Mouse (Mus musculus): ENCODE data around the gene Gm3173. TPM values are rescaled to one million over a fixed set of nuclear protein-coding genes. Genes with fewer than 3 reads are reported as not detected.
A peak's percentile ranks its signal among the peaks of the same experiment; 100 is the strongest.
"Not testable (repeated sequence)": the region's sequence is repeated elsewhere in the genome, so short reads cannot be mapped to it uniquely, and the experiment has no call there.

The Gm3173 gene
- polyA plus RNA-seq (2015; fragmentation: Nextera tagmentation; extraction: Ambion mirVana), result 1.7 TPM in 1 of 2 replicates, not detected in the other

DNA sequence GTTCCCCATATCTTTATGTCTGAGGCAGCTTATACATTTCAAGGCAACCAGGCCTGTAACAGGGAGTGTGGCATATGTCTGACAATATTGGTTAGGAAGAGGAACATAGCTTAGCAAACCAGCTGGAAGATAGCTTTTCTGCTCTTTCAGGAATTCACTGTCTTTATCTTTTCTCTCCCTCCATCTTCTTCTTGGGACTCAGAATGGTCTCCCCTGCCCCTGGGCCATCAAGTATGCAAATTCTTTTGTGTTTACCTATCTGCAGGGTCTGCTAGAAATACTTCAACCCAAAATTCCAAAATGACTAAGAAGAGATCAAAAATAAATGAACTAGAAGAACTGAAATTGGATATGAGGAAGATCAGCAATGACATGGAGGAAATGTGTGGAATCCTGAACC is at the start of gene Gm3173:
Gene Gm3173, plus strand, starts transcription at position 301 of the 400 bp plus-strand sequence.
- not testable (repeated sequence) for H3K27ac ChIP-seq; ATAC-seq; H3K4me3 ChIP-seq; H3K9ac ChIP-seq; H3K4me2 ChIP-seq; H3K4me1 ChIP-seq; H3K27me3 ChIP-seq; H3K9me3 ChIP-seq (replicated peaks); H3K36me3 ChIP-seq (ENCODE audit: poor library complexity, severe bottlenecking)

DNA sequence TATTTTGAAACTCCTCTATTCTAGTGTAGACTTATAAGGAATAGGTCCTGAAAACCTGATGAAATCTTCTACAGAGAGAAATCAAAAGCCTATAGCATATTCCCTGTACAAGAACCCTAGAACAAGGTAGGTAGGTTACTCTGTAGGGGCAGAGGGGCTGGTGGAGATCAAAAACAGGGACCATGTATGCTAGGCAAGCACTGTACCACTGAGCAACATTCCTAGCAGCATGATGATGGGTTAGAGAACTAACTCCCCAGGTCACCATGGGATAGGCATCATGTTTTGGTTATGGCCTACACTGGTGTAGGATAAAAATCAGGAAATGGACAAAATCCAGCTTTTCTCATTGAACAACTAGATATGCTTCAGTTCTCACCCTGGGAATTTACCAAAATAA is 45.2 kb upstream of the Gm3173 start:
- ATAC-seq; H3K36me3 ChIP-seq (ENCODE audit: poor library complexity, severe bottlenecking); H3K27me3 ChIP-seq; H3K9me3 ChIP-seq (replicated peaks); H3K4me2 ChIP-seq; H3K27ac ChIP-seq; H3K4me3 ChIP-seq; H3K9ac ChIP-seq; H3K4me1 ChIP-seq: not testable (repeated sequence)

DNA sequence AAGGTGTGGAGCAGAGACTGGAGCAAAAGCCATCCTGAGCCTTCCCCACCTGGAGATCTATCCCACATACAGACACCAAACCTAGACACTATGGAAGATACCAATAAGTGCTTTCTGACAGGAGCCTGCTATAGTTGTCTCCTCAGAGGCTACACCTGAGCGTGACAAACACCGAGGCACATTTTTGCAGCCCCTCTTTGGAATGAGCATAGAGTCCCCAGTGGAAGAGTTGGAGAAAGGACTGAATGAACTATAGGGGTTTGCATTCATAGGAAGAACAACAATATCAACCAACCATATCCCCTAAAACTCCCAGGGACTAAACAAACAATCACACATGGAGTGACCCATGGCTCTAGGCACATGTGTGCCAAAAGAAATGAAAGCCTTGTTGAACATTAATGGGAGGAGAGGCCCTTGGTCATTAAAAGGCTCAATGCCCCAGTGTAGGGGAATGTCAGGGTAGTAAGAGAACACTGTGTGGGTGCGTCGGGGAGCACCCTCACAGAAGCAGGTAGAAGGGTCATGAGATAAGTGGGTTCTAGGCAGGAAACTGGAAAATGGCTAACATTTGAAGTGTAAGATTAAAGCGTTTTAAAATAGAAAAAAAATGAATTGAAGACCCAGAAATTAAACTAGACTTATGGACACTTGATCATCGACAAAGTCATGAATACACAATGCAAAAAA is 37.8 kb upstream of the Gm3173 start:
- H3K9me3 ChIP-seq (replicated peaks); ATAC-seq; H3K4me2 ChIP-seq; H3K4me3 ChIP-seq; H3K27me3 ChIP-seq; H3K9ac ChIP-seq; H3K27ac ChIP-seq; H3K36me3 ChIP-seq (ENCODE audit: poor library complexity, severe bottlenecking); H3K4me1 ChIP-seq: not testable (repeated sequence)
- WGBS, result 89% methylated on average over 2 of the region's 6 CpGs

DNA sequence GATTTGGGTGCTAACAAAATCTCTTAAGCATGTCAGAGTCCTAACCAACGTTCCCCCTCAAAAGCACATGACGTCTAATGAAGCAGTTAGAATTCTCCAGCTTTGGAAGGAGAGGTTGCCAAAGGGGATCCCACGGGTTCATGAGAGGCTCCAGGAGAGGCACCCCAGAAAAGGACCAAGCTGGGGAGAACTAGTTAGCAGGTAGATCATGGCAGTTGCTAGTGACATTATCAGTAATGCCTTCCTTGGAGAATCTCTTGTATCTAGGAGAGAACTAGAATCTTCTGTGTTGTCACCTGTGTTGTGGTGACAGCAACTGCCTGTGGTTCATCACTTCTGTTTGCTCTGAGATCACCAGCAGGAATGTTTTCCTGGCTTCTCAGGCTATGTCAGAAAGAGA is 33.6 kb upstream of the Gm3173 start, which contains the start of gene Gm3159:
Gene Gm3159, plus strand, starts transcription at position 301 of the 400 bp plus-strand sequence.
- H3K4me1 ChIP-seq; H3K27me3 ChIP-seq; H3K27ac ChIP-seq; H3K36me3 ChIP-seq (ENCODE audit: poor library complexity, severe bottlenecking); H3K9me3 ChIP-seq (replicated peaks); ATAC-seq; H3K9ac ChIP-seq; H3K4me3 ChIP-seq; H3K4me2 ChIP-seq: not testable (repeated sequence)
- 80% methylated on average over 1 of the region's 3 CpGs for WGBS

DNA sequence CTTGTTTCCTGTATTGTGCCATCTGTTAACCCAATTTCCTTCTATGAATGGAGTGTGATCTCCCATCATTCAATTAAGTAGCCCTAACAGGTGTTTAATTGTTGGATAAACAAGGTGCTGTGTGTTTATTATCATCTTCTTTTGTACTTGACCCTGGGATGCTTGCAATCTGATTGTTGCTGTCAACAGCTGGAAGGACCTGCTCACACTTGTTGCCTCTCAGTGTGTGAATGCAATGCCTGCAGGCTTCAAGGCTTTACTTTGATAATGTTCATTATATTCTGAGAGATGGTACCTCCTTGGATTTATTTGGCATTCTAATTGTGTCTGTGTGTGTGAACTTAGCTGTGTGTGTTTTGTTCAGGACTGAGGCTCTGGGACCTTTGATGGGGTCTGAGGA is 32.2 kb upstream of the Gm3173 start:
- not testable (repeated sequence) for H3K27ac ChIP-seq; H3K36me3 ChIP-seq (ENCODE audit: poor library complexity, severe bottlenecking); H3K4me3 ChIP-seq; H3K9me3 ChIP-seq (replicated peaks); H3K4me1 ChIP-seq; H3K4me2 ChIP-seq; H3K27me3 ChIP-seq; ATAC-seq; H3K9ac ChIP-seq

DNA sequence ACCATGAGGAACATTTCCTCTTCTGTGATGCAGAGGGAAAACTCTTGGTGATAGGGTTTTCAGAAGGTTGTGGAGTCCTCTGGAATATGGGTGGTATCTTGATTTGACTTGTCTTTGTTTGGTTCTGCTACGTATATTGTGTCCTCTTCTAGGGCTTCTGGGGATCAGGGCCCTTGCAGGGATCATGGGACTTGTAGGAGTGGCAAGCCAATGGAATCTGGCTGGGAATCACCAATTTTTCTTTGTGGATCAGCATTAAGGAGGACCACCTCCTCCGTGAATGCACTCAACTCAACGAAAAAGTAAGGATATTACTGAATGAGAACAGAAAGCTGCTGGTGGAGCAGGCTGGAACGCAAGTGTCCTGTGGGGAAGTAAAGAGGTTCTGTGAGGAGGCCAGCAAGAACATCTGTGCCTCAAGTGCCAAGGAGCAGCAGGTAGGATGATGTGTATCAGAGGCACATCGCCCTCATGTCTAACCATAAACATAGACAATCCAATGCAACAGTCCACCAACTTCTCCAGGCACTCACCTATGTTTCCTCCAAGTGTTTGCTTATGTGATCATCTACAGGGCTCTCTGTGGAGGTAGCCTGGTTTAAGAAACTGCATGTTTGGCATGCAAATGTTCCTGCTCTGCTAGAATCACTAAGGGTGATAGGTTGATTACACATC is 30.5 kb upstream of the Gm3173 start:
- not testable (repeated sequence) for ATAC-seq; H3K9me3 ChIP-seq (replicated peaks); H3K27me3 ChIP-seq; H3K36me3 ChIP-seq (ENCODE audit: poor library complexity, severe bottlenecking); H3K4me2 ChIP-seq; H3K27ac ChIP-seq; H3K4me1 ChIP-seq; H3K4me3 ChIP-seq; H3K9ac ChIP-seq
- WGBS, result 90% methylated on average over 5 of the region's 5 CpGs

DNA sequence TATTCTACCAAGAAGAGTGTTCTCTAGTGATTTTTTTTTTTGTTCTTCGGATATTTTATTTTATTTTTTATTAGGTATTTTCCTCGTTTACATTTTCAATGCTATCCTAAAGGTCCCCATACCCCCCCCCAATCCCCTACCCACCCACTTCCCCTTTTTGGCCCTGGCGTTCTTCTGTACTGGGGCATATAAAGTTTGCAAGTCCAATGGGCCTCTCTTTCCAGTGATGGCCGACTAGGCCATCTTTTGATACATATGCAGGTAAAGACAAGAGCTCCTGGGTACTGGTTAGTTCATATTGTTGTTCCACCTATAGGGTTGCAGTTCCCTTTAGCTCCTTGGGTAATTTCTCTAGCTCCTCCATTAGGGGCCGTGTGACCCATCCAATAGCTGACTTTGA is 29.5 kb upstream of the Gm3173 start:
- H3K9me3 ChIP-seq (replicated peaks); H3K4me1 ChIP-seq; H3K36me3 ChIP-seq (ENCODE audit: poor library complexity, severe bottlenecking); ATAC-seq; H3K4me2 ChIP-seq; H3K9ac ChIP-seq; H3K27me3 ChIP-seq; H3K4me3 ChIP-seq; H3K27ac ChIP-seq: not testable (repeated sequence)
- 84% methylated on average over 5 of the region's 5 CpGs for WGBS

DNA sequence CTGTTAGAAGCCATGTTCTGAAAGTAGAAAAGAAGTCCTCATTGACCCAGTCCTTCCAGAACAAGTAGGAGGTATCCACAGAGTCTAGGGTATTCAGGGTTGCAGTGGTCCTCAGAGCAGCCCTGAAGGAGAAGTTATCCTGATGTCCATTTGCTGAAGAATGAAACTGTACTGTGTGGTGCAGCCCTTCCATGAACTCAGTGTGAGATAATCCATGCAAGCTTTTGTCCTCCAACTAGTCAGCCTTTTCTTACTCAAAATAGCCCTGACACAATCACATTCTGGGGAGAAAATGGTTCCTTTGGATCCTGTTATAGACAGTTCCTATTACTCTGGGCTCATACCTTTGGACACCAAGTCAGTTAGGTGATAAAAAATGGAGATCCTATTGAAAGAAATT is 27.0 kb upstream of the Gm3173 start:
- not testable (repeated sequence) for H3K4me1 ChIP-seq; H3K27me3 ChIP-seq; H3K9ac ChIP-seq; ATAC-seq; H3K36me3 ChIP-seq (ENCODE audit: poor library complexity, severe bottlenecking); H3K9me3 ChIP-seq (replicated peaks); H3K27ac ChIP-seq; H3K4me2 ChIP-seq; H3K4me3 ChIP-seq

DNA sequence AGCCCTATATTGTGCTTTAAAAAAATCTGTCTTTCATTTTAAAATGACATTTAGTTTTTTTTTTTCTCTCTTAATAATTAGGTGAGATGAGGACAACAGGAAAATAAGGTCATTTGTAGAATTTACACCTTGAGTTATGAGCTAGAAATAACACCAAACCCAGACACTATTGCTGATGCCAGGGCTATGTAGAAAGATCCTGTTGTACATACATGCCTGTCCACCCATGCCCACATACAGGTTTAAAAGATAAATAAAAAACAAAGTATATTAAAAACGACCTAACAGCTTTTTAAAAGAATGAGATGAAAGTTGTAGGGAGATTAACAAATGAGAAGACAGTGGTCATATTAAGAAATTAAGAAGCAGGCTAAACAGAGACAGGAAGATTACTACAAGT is 20.9 kb upstream of the Gm3173 start:
- H3K27me3 ChIP-seq; H3K27ac ChIP-seq; H3K4me3 ChIP-seq; ATAC-seq; H3K36me3 ChIP-seq (ENCODE audit: poor library complexity, severe bottlenecking); H3K4me2 ChIP-seq; H3K9me3 ChIP-seq (replicated peaks); H3K4me1 ChIP-seq; H3K9ac ChIP-seq: not testable (repeated sequence)
- 50% methylated on average over 1 of the region's 1 CpGs for WGBS

DNA sequence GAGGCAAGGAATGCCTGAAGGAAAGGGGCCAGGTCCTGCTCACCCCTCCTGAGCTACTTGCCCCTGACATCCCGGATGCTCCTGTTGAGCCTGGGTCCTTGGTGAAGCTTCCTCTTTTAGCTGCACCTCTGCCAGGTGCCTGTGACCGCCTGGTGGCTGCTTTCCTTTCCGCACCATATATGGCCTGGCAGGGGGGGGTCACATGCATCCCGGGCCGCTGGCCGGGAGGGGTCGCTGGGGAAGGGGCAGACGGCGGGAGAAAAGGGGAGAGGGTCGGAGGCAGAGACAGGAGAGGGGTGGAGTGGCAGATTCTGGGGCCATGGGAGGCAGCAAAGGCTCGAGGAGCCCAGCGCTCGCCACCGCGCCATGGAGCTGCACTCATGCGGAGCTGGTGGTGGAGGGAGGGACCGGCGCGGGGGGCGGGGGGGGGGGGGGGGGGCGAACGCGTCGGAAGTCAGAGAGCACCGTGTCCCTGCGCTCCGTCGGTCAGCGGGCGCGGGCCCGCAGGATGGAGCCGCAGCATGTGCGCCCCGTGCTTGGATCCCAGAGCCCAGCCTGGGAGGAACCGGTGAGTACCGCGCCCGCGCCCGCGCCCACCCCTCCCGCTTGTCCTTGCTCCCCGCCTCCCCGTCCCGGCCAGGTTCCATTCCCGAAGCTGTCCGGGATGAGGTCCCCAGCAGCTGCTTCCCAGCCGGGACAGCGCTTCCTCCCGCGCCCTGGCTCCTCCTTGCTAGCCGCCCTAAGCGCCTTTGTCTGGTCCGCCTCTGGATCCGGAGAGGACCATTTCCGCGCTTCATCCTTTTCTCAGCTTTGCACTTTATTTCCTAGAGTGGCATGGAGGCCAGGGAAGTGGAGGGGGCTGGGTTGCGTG is 15.6 kb upstream of the Gm3173 start, which contains the start of gene Gm3164:
Gene Gm3164, plus strand, starts transcription at position 484 of the 871 bp plus-strand sequence.
- H3K4me1 ChIP-seq, ATAC-seq: not testable (repeated sequence)
- WGBS, result 0% methylated on average over 21 of the region's 59 CpGs

DNA sequence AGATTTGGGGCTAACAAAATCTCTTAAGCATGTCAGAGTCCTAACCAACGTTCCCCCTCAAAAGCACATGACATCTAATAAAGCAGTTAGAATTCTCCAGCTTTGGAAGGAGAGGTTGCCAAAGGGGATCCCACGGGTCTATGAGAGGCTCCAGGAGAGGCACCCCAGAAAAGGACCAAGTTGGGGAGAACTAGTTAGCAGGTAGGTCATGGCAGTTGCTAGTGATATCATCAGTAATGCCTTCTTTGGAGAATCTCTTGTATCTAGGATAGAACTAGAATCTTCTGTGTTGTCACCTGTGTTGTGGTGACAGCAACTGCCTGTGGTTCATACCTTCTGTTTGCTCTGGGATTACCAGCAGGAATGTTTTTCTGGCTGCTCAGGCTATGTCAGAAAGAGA is 50.7 kb downstream of the Gm3173 start, which contains the start of gene Gm3182:
Gene Gm3182, plus strand, starts transcription at position 301 of the 400 bp plus-strand sequence.
- WGBS, result 78% methylated on average over 1 of the region's 2 CpGs
- H3K36me3 ChIP-seq (ENCODE audit: poor library complexity, severe bottlenecking); H3K9me3 ChIP-seq (replicated peaks); H3K4me1 ChIP-seq; H3K4me3 ChIP-seq; H3K4me2 ChIP-seq; H3K27me3 ChIP-seq; H3K27ac ChIP-seq; ATAC-seq; H3K9ac ChIP-seq: not testable (repeated sequence)

More for the DNA sequence above, 15.6 kb upstream of the Gm3173 start, which contains the start of gene Gm3164:
- not testable (repeated sequence) for H3K27ac ChIP-seq; H3K27me3 ChIP-seq; H3K36me3 ChIP-seq (ENCODE audit: poor library complexity, severe bottlenecking); H3K9me3 ChIP-seq (replicated peaks)
- Histone ChIP-seq H3K4me2 (peak within 1 kb of the TSS; percentile 67), H3K4me3 (peak within 1 kb of the TSS; percentile 48), H3K9ac (peak within 1 kb of the TSS; percentile 62)

DNA sequence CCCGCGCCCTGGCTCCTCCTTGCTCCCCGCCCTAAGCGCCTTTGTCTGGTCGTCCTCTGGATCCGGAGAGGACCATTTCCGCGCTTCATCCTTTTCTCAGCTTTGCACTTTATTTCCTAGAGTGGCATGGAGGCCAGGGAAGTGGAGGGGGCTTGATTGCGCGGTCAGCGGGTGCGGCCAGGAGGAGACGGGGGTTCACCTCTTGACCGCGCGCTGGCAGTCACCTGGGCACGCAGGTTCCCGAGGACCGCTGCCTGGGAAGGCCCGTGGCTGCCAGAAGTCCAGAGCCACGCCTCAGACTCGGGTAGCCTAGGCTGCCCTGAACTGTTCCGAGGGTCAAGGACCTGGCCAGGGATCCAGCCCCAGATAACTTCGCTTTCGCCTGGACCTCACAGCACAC is 68.6 kb downstream of the Gm3173 start:
- not testable (repeated sequence) for ATAC-seq; H3K27me3 ChIP-seq; H3K9me3 ChIP-seq (replicated peaks); H3K27ac ChIP-seq; H3K36me3 ChIP-seq (ENCODE audit: poor library complexity, severe bottlenecking); H3K4me1 ChIP-seq
- peak overlapping the region; percentile 51; the same call in 1 of the 2 replicates for H3K9ac ChIP-seq
- H3K4me2 ChIP-seq, result peak overlapping the region; percentile 60
- peak overlapping the region; percentile 40 for H3K4me3 ChIP-seq
- 7% methylated on average over 14 of the region's 25 CpGs for WGBS
